Mouse (Mus musculus) spleen, adult 2 months (tissue): ENCODE results near the gene Fxyd5.

ENCODE experiments used
- CTCF ChIP-seq: fragments of 200-500 bp; IDR thresholded peaks from 2 replicates; pipeline ENCODE4 v1.5.1; 2011; ENCODE audit warnings: mild to moderate bottlenecking, inconsistent platforms; ENCODE audit not compliant: insufficient read depth, insufficient read length, insufficient replicate concordance; ENCODE audit errors: extremely low read depth
- POLR2A ChIP-seq: fragments of 200-500 bp; IDR thresholded peaks from 2 replicates; pipeline ENCODE4 v1.6.1; 2011; ENCODE audit warnings: low read depth, low read length, inconsistent platforms

- TF ChIP-seq POLR2A (no peak), CTCF (no peak)
Measured at GRCm38 (mm10) chr7:31036917-31037316, 5.4 kb downstream of the Fxyd5 start.
